Mouse (Mus musculus) spleen, adult 2 months (tissue): ENCODE results near the gene Gnb3.

Source experiments
- CTCF ChIP-seq: fragments of 200-500 bp; IDR thresholded peaks from 2 replicates; pipeline ENCODE4 v1.5.1; 2011; ENCODE audit warnings: mild to moderate bottlenecking, inconsistent platforms; ENCODE audit not compliant: insufficient read depth, insufficient read length, insufficient replicate concordance; ENCODE audit errors: extremely low read depth
- POLR2A ChIP-seq: fragments of 200-500 bp; IDR thresholded peaks from 2 replicates; pipeline ENCODE4 v1.6.1; 2011; ENCODE audit warnings: low read depth, low read length, inconsistent platforms

DNA sequence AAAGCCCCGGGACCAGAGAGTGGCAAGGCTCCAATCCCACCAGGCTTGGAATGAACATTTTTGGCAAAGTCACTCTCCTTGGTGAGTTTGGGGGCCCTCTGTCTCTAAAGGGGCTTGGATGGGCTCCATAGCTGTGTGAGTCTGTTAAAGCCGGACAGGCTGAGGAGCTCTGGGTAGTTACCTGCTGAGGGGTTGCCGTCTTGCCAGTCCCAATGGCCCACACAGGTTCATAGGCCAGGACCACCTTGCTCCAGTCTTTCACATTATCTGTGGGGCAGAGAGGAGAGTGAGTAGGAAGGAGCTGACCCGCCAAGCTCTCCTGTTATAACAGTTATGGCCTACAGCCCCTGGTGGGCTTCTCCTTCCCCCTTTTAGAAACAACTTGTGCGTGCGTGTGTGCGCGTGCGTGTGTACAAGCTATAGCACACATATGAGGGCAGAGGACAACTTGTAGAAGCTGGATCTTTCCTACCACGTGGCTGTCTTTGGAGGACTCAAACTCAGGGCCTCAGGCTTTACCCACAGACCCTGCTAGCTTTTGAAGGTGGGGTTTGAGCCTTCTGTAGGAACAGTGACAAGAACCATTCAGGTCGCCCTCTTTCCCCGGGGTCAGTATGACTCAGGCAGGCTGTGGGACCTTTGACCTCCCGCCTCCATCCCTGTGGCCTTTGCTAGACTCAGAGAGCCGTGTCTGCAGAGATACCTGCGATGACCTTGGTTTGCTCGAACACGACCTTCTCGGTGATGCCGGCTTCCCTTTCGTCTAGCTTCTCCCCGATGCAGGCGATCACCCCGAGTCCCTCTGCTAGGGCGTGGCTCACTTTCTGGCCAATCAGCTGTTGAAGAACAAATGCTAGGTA lies 28.1 kb downstream of the Gnb3 start:
- no peak for TF ChIP-seq CTCF
- no peak for TF ChIP-seq POLR2A
